Mouse (Mus musculus) CH12.LX (cell line): ENCODE measurements at regions not wholly inside any gene's neighbourhood (a gene's known extent, or its start where the extent isn't known, plus 50 kb on each side); places are given as distances from the start of the nearest gene placed in this dataset.
A peak's percentile ranks its signal among the peaks of the same experiment; 100 is the strongest.

Experiments used
- DNase-seq: peaks from one replicate; pipeline ENCODE4 v3.0.0-alpha.2; 2013; ENCODE audit errors: extremely low read depth
- H3K27ac ChIP-seq: 2 replicates; pipeline ENCODE4 v1.5.1; 2012; ENCODE audit warnings: low read depth, mild to moderate bottlenecking, control low read depth, moderate library complexity; ENCODE audit not compliant: insufficient read depth
- H3K27me3 ChIP-seq: replicated peaks from 2 replicates; pipeline ENCODE3; 2012; ENCODE audit warnings: inconsistent platforms
- H3K36me3 ChIP-seq, 2 experiments: replicated peaks in 1 of 2; 2 replicates each; pipeline versions ENCODE3 to v1.6.1; 2012; ENCODE audit warnings: inconsistent platforms in 1 of 2, low read length in 1 of 2, mild to moderate bottlenecking in 1 of 2, mixed read lengths in 1 of 2, moderate library complexity in 1 of 2; ENCODE audit not compliant: control insufficient read depth in 1 of 2, insufficient read depth in 1 of 2
- H3K4me1 ChIP-seq, 2 experiments: 2 replicates each; pipeline ENCODE4 v1.6.1; 2012; ENCODE audit warnings: inconsistent platforms in 1 of 2, moderate library complexity in 1 of 2; ENCODE audit not compliant: insufficient read depth in 2 of 2, control insufficient read depth in 1 of 2
- H3K4me2 ChIP-seq: 2 replicates; pipeline ENCODE4 v1.6.1; 2012; ENCODE audit warnings: low read depth, mild to moderate bottlenecking, control low read depth; ENCODE audit not compliant: poor library complexity, insufficient read depth, severe bottlenecking
- H3K4me3 ChIP-seq, 3 experiments: fragments of 150-350 bp in 1 of 3; sonication (generic) in 1 of 3; replicated peaks in 1 of 3; 2 replicates each; pipeline versions ENCODE3 to v1.5.1; 2011 to 2012; ENCODE audit warnings: low read depth in 2 of 3, low read length in 2 of 3, mild to moderate bottlenecking in 2 of 3, moderate library complexity in 2 of 3, control low read depth in 1 of 3, improper control_type of control experiment in 1 of 3, inconsistent platforms in 1 of 3, mixed read lengths in 1 of 3; ENCODE audit not compliant: poor library complexity in 1 of 3
- H3K79me2 ChIP-seq: replicated peaks from 2 replicates; pipeline ENCODE4 v1.6.1; 2012; ENCODE audit warnings: mild to moderate bottlenecking, moderate library complexity; ENCODE audit not compliant: control insufficient read depth, poor library complexity, insufficient read depth, severe bottlenecking; ENCODE audit errors: extremely low read depth
- H3K9ac ChIP-seq: 2 replicates; pipeline ENCODE4 v1.6.1; 2012; ENCODE audit warnings: low read depth, mild to moderate bottlenecking, control low read depth, moderate library complexity; ENCODE audit not compliant: insufficient read depth
- H3K9me3 ChIP-seq: replicated peaks from 2 replicates; pipeline ENCODE3; 2012; ENCODE audit warnings: low read length, inconsistent platforms, mixed read lengths
- BHLHE40 ChIP-seq: IDR thresholded peaks from 2 replicates; pipeline ENCODE4 v1.6.1; 2011; ENCODE audit warnings: mild to moderate bottlenecking, low read depth, low read length, improper control_type of control experiment
- CTCF ChIP-seq, 2 experiments: IDR thresholded peaks in 1 of 2; conservative IDR thresholded peaks in 1 of 2; 2 replicates each; pipeline ENCODE4 v1.5.1; 2011 to 2012; ENCODE audit warnings: low read depth in 2 of 2, low read length in 2 of 2, improper control_type of control experiment in 1 of 2, inconsistent platforms in 1 of 2, mild to moderate bottlenecking in 1 of 2, moderate library complexity in 1 of 2
- RAD21 ChIP-seq: IDR thresholded peaks from 2 replicates; pipeline ENCODE4 v1.6.1; 2011; ENCODE audit warnings: low read depth, mild to moderate bottlenecking, low read length, improper control_type of control experiment, moderate library complexity
- SMC3 ChIP-seq: IDR thresholded peaks from 2 replicates; pipeline ENCODE4 v1.6.1; 2011; ENCODE audit warnings: low read depth, low read length, improper control_type of control experiment
- ZMIZ1 ChIP-seq: IDR thresholded peaks from 2 replicates; pipeline ENCODE4 v1.6.1; 2012; ENCODE audit warnings: low read depth, mild to moderate bottlenecking, inconsistent platforms, low read length, improper control_type of control experiment
- dilution Hi-C: fragments of 300-500 bp; cut with MboI; formaldehyde crosslinking; loops from 2 replicates; pipeline ENCODE4 v1.14.3; 2020; ENCODE audit warnings: low sequenced_read_pairs; ENCODE audit not compliant: extremely low pct_unique_long_range_greater_than_20kb, extremely low pct_ligation_motif_present
- in situ Hi-C: fragments of 300-500 bp; cut with MboI; formaldehyde crosslinking; loops from 3 replicates; pipeline ENCODE4 v1.14.3; 2019; ENCODE audit warnings: low sequenced_read_pairs, low pct_ligation_motif_present, low pct_unique_long_range_greater_than_20kb, mixed read lengths

DNA sequence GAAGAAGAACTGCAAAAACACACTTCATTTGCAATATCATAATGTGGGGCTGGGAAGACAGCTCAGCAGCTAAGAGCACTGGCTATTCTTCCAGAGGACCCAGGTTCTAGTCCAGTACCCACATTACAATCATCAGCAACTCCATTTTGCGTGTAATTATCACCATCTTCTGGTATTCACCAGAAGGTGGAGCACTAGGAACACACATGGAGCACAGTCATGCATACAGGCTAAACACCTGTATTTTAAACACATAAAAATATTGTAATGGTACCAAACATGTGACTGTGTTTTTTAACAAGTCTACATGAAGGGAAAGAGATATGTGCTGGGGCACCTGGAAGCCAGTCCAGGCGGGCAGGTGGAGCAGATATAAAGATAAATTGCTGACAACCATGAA lies 55.0 kb upstream of the Slc22a8 start:
- H3K36me3 ChIP-seq: no peaks in the 10 kb centered on the region
- no peak for TF ChIP-seq ZMIZ1
- no peak for TF ChIP-seq BHLHE40
- peak; percentile 61 for TF ChIP-seq RAD21
- TF ChIP-seq CTCF (conservative IDR thresholded peaks at IDR 0.05 in 1 of 2, IDR thresholded peaks at IDR 0.05 in 1 of 2; ENCODE audit: low read depth in 2 of 2, low read length in 2 of 2): peak in 1 of 2 experiments; percentile 61; a peak in 2 of 4 replicates
- TF ChIP-seq SMC3: peak; percentile 27; the same call in 1 of the 2 replicates
- H3K27ac ChIP-seq: no peak overlapping the region
- H3K4me3 ChIP-seq: no peak overlapping the region
- H3K4me2 ChIP-seq: no peak overlapping the region
- in situ Hi-C loops: no loop called here
- H3K4me1 ChIP-seq: peaks cover 0 to 3% of the 10 kb centered on the region in 2 experiments; a peak in 1 of 4 replicates
- no peak overlapping the region for H3K9ac ChIP-seq
- DNase-seq: peak; percentile 22
- H3K9me3 ChIP-seq: no peaks in the 10 kb centered on the region
- no peaks in the 10 kb centered on the region for H3K27me3 ChIP-seq
- H3K79me2 ChIP-seq: no peaks in the 10 kb centered on the region
- dilution Hi-C loops: no loop called here
